Mouse (Mus musculus) limb, embryonic 11.5 days (tissue): ENCODE data around the gene Ppp1r26. TPM values are rescaled to one million over a fixed set of nuclear protein-coding genes. Genes with fewer than 3 reads are reported as not detected.
"Not testable (repeated sequence)": the region's sequence is repeated elsewhere in the genome, so short reads cannot be mapped to it uniquely, and the experiment has no call there.

Experiments
- ATAC-seq: fragments of 200-750 bp; cut with Nextera tagmentation; 2 replicates; pipeline ENCODE4 v1.8.0; 2017; ENCODE audit warnings: low read depth; ENCODE audit not compliant: insufficient number of reproducible peaks, low FRiP score, low TSS enrichment
- DNase-seq: peaks from one replicate; pipeline ENCODE4 v3.0.0-alpha.2; 2015; ENCODE audit warnings: low spot score
- H3K27ac ChIP-seq: fragments of 300-500 bp; sonication (generic); replicated peaks from 2 replicates; pipeline ENCODE4 v1.5.1; 2014; ENCODE audit warnings: low read depth, mild to moderate bottlenecking, low read length
- H3K27me3 ChIP-seq: fragments of 300-500 bp; sonication (generic); 2 replicates; pipeline ENCODE4 v1.6.1; 2014; ENCODE audit warnings: mild to moderate bottlenecking, low read length, mixed read lengths; ENCODE audit not compliant: control insufficient read depth, insufficient read depth
- H3K36me3 ChIP-seq: fragments of 300-500 bp; sonication (generic); 2 replicates; pipeline ENCODE4 v1.6.1; 2014; ENCODE audit warnings: mild to moderate bottlenecking, low read length, moderate library complexity, mixed read lengths; ENCODE audit not compliant: control insufficient read depth, insufficient read depth
- H3K4me1 ChIP-seq: fragments of 300-500 bp; sonication (generic); 2 replicates; pipeline ENCODE4 v1.6.1; 2014; ENCODE audit warnings: low read length, mixed read lengths; ENCODE audit not compliant: control insufficient read depth, insufficient read depth
- H3K4me2 ChIP-seq: fragments of 300-500 bp; sonication (generic); 2 replicates; pipeline ENCODE4 v1.6.1; 2014; ENCODE audit warnings: low read depth, mild to moderate bottlenecking, moderate library complexity; ENCODE audit not compliant: severe bottlenecking
- H3K4me3 ChIP-seq: fragments of 300-500 bp; sonication (generic); 2 replicates; pipeline ENCODE4 v1.5.1; 2014; ENCODE audit warnings: low read depth, low read length
- H3K9ac ChIP-seq: fragments of 300-500 bp; sonication (generic); 2 replicates; pipeline ENCODE4 v1.6.1; 2014; ENCODE audit warnings: mild to moderate bottlenecking, low read length
- H3K9me3 ChIP-seq: fragments of 300-500 bp; sonication (generic); 2 replicates; pipeline ENCODE4 v1.6.1; 2016; ENCODE audit warnings: low read length; ENCODE audit not compliant: control insufficient read depth
- WGBS: fragments of 180-500 bp; shearing (Covaris S2); extraction: QIAGEN DNeasy Blood & Tissue Kit; methylation state at CpG from one replicate; pipeline ENCODE4 v1.1.7; 2014; 5-methylcytosine and 5-hydroxymethylcytosine counted together
- polyA plus RNA-seq: library from polyadenylated mRNA; unstranded; fragments of >200 nt; fragmentation: Nextera tagmentation; extraction: Ambion mirVana; gene quantifications from 2 replicates; pipeline ENCODE4 v1.2.1, GENCODE M21; 2014

Gene Ppp1r26
- polyA plus RNA-seq, 1 experiment from 2014 or later: 5.3 TPM

DNA sequence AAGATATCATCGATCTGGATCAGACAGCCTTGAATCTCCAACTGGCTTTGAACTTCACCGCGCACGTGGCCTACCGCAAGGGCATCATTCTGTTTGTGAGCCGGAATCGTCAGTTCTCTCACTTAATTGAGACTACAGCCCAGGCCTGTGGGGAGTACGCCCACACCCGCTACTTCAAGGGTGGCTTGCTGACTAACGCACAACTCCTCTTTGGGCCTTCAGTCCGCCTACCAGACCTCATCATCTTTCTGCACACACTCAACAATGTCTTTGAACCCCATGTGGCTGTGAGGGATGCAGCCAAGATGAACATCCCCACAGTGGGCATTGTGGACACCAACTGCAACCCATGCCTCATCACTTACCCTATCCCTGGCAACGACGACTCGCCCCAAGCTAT, 22.9 kb downstream of the Ppp1r26 start:
- DNase-seq: no peak
- H3K4me3 ChIP-seq: no peak overlapping the region
- peaks cover 2% of the 10 kb centered on the region for H3K4me1 ChIP-seq
- 97% methylated on average over 14 of the region's 14 CpGs for WGBS
- H3K4me2 ChIP-seq: no peak overlapping the region
- peaks cover 12% of the 10 kb centered on the region for H3K36me3 ChIP-seq
- H3K9ac ChIP-seq: no peak overlapping the region
- no peaks in the 10 kb centered on the region for H3K27me3 ChIP-seq
- no peak overlapping the region for H3K27ac ChIP-seq
- ATAC-seq: no peak
- no peaks in the 10 kb centered on the region for H3K9me3 ChIP-seq

DNA sequence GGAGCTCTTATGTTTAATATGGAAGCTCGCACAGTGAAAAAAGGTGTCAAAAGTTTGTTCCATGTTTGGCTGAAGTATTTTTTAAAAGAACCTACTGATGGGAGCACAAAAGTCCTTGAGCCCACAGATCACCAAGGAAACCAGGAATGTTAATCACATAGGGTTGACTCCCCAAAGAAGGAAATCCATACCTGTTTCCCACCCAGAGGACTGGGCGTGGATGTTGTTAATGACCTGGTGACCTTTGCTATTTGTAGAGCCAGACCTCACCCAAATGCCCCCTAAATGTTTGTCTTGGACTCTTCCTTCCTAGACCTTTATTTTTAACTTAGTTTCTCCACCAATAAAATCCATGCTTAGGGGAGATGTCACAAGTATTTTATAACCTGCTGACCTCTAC, 24.0 kb downstream of the Ppp1r26 start:
- Histone ChIP-seq H3K9me3 (no peaks in the 10 kb centered on the region), H3K9ac (no peak overlapping the region)

DNA sequence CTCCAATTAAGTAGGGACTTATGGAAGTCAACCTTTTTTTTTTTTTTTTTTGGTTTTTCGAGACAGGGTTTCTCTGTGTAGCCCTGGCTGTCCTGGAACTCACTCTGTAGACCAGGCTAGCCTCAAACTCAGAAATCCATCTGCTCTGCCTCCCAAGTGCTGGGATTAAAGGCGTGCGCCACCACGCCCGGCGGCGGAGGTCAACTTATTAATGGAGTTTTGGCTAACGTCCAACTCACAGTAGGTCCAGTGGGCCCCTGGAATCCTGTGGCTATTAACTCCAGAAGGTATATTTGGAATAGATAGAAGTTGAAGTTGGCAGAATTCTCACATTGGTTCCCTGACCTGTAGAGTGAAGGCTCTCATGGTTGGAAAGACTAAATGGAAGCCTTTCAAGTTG, 25.4 kb downstream of the Ppp1r26 start:
- not testable (repeated sequence) for H3K9ac ChIP-seq, H3K4me1 ChIP-seq, H3K4me3 ChIP-seq, H3K4me2 ChIP-seq, ATAC-seq, H3K27ac ChIP-seq, DNase-seq, H3K9me3 ChIP-seq, H3K27me3 ChIP-seq
- 90% methylated on average over 8 of the region's 8 CpGs for WGBS
- H3K36me3 ChIP-seq: peaks cover 12% of the 10 kb centered on the region

More for the DNA sequence above, 24.0 kb downstream of the Ppp1r26 start:
- 89% methylated on average over 2 of the region's 2 CpGs for WGBS
- H3K4me3 ChIP-seq: no peak overlapping the region
- H3K27ac ChIP-seq: no peak overlapping the region
- ATAC-seq (no peak), DNase-seq (no peak)
- H3K4me1 ChIP-seq: peaks cover 2% of the 10 kb centered on the region
- H3K4me2 ChIP-seq: no peak overlapping the region
- peaks cover 12% of the 10 kb centered on the region for H3K36me3 ChIP-seq
- no peaks in the 10 kb centered on the region for H3K27me3 ChIP-seq

DNA sequence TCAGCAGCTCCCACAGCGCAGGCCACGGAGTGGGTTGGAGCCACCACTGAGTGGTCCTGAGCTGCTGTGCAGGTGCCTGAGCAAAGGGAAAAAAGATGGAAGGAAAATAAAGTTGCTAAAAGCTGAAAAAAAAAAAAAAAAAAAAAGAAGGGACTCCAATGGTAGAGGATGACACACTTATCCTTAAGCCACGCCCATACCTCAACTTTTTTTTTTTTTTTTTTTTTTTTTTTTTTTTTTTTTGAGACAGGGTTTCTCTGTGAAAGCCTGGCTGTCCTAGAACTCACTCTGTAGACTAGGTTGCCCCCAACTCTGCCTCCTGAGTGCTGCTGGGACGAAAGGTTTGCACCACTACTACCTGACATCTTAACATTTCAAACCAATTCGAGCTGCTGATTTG, 31.4 kb downstream of the Ppp1r26 start:
- not testable (repeated sequence) for H3K27me3 ChIP-seq, H3K4me1 ChIP-seq, DNase-seq, H3K36me3 ChIP-seq, H3K9me3 ChIP-seq, ATAC-seq, H3K9ac ChIP-seq, H3K4me3 ChIP-seq, H3K4me2 ChIP-seq, H3K27ac ChIP-seq
- 91% methylated on average over 5 of the region's 5 CpGs for WGBS

DNA sequence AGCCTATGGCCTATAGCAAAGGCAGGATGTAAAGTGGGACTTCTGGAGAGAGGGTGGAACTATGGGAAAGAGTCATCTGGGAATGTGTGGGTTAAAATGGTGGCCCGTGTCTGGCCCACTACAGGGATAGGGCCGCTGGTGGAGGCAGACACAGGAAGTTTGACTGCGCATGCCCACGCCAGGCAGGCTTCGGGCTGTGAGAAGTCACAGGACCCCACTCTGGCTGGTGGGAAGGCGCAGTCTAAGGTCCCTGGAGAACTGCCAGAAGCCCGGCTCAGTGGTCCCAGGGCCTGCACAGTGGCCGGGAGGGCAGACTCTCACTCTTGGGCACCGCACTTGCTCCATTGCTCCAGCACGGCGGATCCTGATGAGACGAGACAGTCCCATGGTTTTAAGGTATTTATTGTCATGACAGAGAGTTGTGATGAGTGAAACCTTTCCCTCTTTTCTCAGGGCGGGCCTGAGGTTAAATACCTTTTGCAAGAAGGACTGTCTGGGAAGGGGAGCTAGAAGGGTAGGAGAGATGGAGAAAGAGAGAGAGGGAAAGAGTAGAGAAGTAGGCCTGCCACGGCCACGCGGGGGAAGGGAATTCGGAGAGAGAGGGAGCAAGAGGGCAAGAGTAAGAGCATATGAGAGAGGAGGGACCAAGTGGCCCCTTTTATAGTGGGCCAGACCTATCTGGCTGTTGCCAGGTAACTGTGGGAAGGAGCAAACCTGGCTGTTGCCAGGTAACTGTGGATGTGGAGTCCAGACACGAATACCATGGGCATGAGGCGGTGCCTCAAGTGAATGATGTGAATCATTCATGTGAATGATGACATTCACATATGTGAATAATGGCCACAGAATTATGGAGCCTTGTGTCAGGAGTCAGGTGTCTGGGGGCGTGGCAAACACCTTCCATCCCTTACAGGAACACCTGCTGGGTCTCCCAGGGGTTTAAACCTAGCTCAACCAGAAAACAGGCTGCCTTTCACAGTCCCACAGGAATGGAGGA, 32.9 kb downstream of the Ppp1r26 start:
- H3K4me2 ChIP-seq: no peak overlapping the region
- H3K27ac ChIP-seq: no peak overlapping the region
- ATAC-seq: no peak

DNA sequence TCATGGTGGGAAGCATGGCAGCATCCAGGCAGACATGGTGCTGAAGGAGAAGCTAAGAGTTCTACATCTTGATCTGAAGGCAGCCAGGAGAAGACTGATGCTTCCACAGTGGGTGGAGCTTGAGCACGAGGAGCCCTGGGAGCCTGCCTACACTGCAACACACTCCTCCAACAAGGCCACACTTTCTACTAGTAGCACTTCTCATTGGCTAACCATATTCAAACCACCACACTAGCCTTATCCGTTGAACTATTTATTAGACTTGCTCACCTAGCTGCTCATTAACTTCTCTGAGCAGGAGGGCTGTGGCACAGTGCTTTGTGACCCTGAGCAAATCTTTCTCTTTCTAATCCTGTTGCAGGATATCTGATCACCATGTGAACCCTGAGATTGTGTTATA, 37.3 kb downstream of the Ppp1r26 start:
- no peak for DNase-seq
- no peaks in the 10 kb centered on the region for H3K9me3 ChIP-seq
- no peak overlapping the region for H3K4me2 ChIP-seq
- H3K9ac ChIP-seq: no peak overlapping the region
- H3K27ac ChIP-seq: no peak overlapping the region
- 78% methylated on average over 2 of the region's 2 CpGs for WGBS
- no peak overlapping the region for H3K4me3 ChIP-seq
- no peaks in the 10 kb centered on the region for H3K36me3 ChIP-seq
- no peak for ATAC-seq
- H3K27me3 ChIP-seq: no peaks in the 10 kb centered on the region
- no peaks in the 10 kb centered on the region for H3K4me1 ChIP-seq

More for the DNA sequence above, 32.9 kb downstream of the Ppp1r26 start:
- no peak overlapping the region for H3K9ac ChIP-seq
- H3K4me3 ChIP-seq: no peak overlapping the region
- WGBS: 79% methylated on average over 20 of the region's 20 CpGs
- no peaks in the 10 kb centered on the region for H3K27me3 ChIP-seq
- H3K36me3 ChIP-seq: no peaks in the 10 kb centered on the region
- no peaks in the 10 kb centered on the region for H3K4me1 ChIP-seq
- DNase-seq: no peak
- H3K9me3 ChIP-seq: no peaks in the 10 kb centered on the region

DNA sequence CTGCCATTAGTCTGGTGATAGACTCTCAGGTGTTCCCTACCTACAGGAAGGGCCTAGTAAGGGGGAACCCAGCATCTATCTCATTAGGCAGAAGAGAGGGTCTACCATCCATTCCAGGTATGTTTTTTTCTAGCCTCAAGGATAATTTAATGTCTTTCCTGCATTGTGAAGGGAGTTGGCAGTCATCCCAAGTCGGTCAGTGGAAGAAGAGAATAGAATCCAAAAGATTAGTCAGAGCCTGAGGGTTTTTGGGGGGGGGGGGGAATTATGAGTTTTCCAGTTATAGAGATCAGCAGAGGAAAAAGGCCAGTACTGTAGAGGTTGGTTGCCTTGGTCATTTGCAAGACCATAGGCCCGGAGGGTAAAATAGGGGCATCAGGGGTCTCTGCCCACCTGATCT, 47.9 kb downstream of the Ppp1r26 start:
- Histone ChIP-seq H3K4me1 (no peaks in the 10 kb centered on the region), H3K27me3 (no peaks in the 10 kb centered on the region), H3K36me3 (no peaks in the 10 kb centered on the region), H3K27ac (no peak overlapping the region), H3K9me3 (no peaks in the 10 kb centered on the region), H3K9ac (no peak overlapping the region), H3K4me2 (no peak overlapping the region), H3K4me3 (no peak overlapping the region)
- 86% methylated on average over 2 of the region's 2 CpGs for WGBS
- DNase-seq (no peak), ATAC-seq (no peak)

DNA sequence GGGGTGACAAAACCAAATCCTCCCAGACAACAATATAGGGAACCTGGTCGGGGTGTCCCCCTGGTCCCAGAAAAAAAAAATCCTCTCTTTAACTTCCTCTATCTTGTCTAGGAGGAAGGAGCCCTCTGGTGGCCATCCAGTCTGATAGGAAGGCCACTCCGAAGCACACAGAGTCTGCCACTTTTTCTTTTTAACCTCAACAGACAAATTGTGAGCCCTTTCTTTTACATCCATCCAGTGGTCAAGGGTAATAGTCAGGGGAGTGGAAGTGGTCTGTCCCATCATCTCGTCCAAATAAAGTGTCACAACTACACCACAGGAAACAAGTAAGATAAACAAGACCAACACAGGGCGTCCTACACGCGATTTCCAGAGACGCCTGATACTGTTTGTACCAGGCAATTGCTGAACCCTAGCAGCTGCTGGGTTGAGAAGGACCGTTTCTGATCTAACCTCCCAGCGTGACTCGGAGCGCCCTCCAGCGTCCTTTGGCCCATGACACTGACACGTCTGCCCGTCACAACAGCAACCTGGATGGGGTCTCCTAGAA, 48.7 kb downstream of the Ppp1r26 start:
- Histone ChIP-seq H3K9me3 (no peaks in the 10 kb centered on the region), H3K27ac (no peak overlapping the region), H3K4me2 (no peak overlapping the region), H3K4me3 (no peak overlapping the region), H3K27me3 (no peaks in the 10 kb centered on the region), H3K36me3 (no peaks in the 10 kb centered on the region), H3K9ac (no peak overlapping the region), H3K4me1 (no peaks in the 10 kb centered on the region)
- no peak for ATAC-seq
- WGBS: 87% methylated on average over 14 of the region's 14 CpGs
- DNase-seq: no peak
